Mouse (Mus musculus): ENCODE measurements around the gene Mrrf.

GRCm38 (mm10) chr2:36167990-36168618 is 31.9 kb downstream of the Mrrf start:
- TF ChIP-seq POLR2A (IDR thresholded peaks at IDR 0.05; ENCODE audit: low read depth, low read length) (no peak), CTCF (conservative IDR thresholded peaks at IDR 0.05; ENCODE audit: insufficient read depth, insufficient read length, low read depth, low read length) (no peak)

Measured in kidney, adult 2 months (tissue).